Mouse (Mus musculus) neural tube, embryonic 13.5 days (tissue): ENCODE measurements at regions not wholly inside any gene's neighbourhood (a gene's known extent, or its start where the extent isn't known, plus 50 kb on each side); places are given as distances from the start of the nearest gene placed in this dataset.

ENCODE experiments used
- ATAC-seq: fragments of 200-750 bp; cut with Nextera tagmentation; 2 replicates; pipeline ENCODE4 v1.8.0; 2017; ENCODE audit warnings: low read depth, mild to moderate bottlenecking, moderate TSS enrichment, moderate library complexity
- H3K27ac ChIP-seq: fragments of 300-500 bp; sonication (generic); replicated peaks from 2 replicates; pipeline ENCODE4 v1.5.1; 2015; ENCODE audit warnings: moderate library complexity, mild to moderate bottlenecking, inconsistent platforms
- H3K27me3 ChIP-seq: fragments of 300-500 bp; sonication (generic); 2 replicates; pipeline ENCODE4 v1.6.1; 2015; ENCODE audit warnings: mild to moderate bottlenecking, inconsistent platforms
- H3K36me3 ChIP-seq: fragments of 300-500 bp; sonication (generic); 2 replicates; pipeline ENCODE4 v1.6.1; 2015; ENCODE audit warnings: mild to moderate bottlenecking, inconsistent platforms
- H3K4me1 ChIP-seq: fragments of 300-500 bp; sonication (generic); replicated peaks from 2 replicates; pipeline ENCODE4 v1.6.1; 2015; ENCODE audit warnings: inconsistent platforms
- H3K4me2 ChIP-seq: fragments of 300-500 bp; sonication (generic); 2 replicates; pipeline ENCODE4 v1.6.1; 2015; ENCODE audit warnings: inconsistent platforms, mild to moderate bottlenecking, moderate library complexity
- H3K4me3 ChIP-seq: fragments of 300-500 bp; sonication (generic); 2 replicates; pipeline ENCODE4 v1.5.1; 2015; ENCODE audit warnings: mild to moderate bottlenecking, inconsistent platforms
- H3K9ac ChIP-seq: fragments of 300-500 bp; sonication (generic); 2 replicates; pipeline ENCODE4 v1.6.1; 2015; ENCODE audit warnings: moderate library complexity, mild to moderate bottlenecking, inconsistent platforms
- H3K9me3 ChIP-seq: fragments of 300-500 bp; sonication (generic); 2 replicates; pipeline ENCODE4 v1.6.1; 2016; ENCODE audit warnings: inconsistent platforms
- WGBS: fragments of 180-500 bp; shearing (Covaris S2); methylation state at CpG from one replicate; pipeline ENCODE4 v1.1.7; 2015; 5-methylcytosine and 5-hydroxymethylcytosine counted together

GRCm38 (mm10) chr15:62165826-62166500 lies 1243.2 kb upstream of the A1bg start:
- no peaks in the 10 kb centered on the region for H3K9me3 ChIP-seq
- H3K27ac ChIP-seq, result no peak overlapping the region
- H3K27me3 ChIP-seq, result no peaks in the 10 kb centered on the region
- H3K4me1 ChIP-seq, result no peaks in the 10 kb centered on the region
- H3K9ac ChIP-seq, result no peak overlapping the region
- ATAC-seq, result no peak
- 94% methylated on average over 10 of the region's 10 CpGs for WGBS
- no peaks in the 10 kb centered on the region for H3K36me3 ChIP-seq
- no peak overlapping the region for H3K4me2 ChIP-seq
- no peak overlapping the region for H3K4me3 ChIP-seq

- Histone ChIP-seq H3K9ac (no peak overlapping the region), H3K4me2 (no peak overlapping the region), H3K4me1 (no peaks in the 10 kb centered on the region), H3K4me3 (no peak overlapping the region), H3K27me3 (no peaks in the 10 kb centered on the region), H3K36me3 (no peaks in the 10 kb centered on the region), H3K9me3 (no peaks in the 10 kb centered on the region), H3K27ac (no peak overlapping the region)
- WGBS, result 95% methylated on average over 9 of the region's 9 CpGs
- ATAC-seq, result no peak
Measured at GRCm38 (mm10) chr15:62164766-62165410, 1242.1 kb upstream of the A1bg start.

- Histone ChIP-seq H3K36me3 (no peaks in the 10 kb centered on the region), H3K27me3 (no peaks in the 10 kb centered on the region), H3K4me2 (no peak overlapping the region), H3K9me3 (no peaks in the 10 kb centered on the region), H3K4me1 (no peaks in the 10 kb centered on the region), H3K4me3 (no peak overlapping the region), H3K9ac (no peak overlapping the region), H3K27ac (no peak overlapping the region)
- 83% methylated on average over 5 of the region's 5 CpGs for WGBS
- no peak for ATAC-seq
Measured at GRCm38 (mm10) chr15:62163203-62163602, 1240.4 kb upstream of the A1bg start.

GRCm38 (mm10) chr15:62162648-62163194 lies 1239.9 kb upstream of the A1bg start:
- WGBS, result 80% methylated on average over 4 of the region's 4 CpGs
- Histone ChIP-seq H3K36me3 (no peaks in the 10 kb centered on the region), H3K9me3 (no peaks in the 10 kb centered on the region), H3K9ac (no peak overlapping the region), H3K4me2 (no peak overlapping the region), H3K27me3 (no peaks in the 10 kb centered on the region), H3K4me1 (no peaks in the 10 kb centered on the region), H3K27ac (no peak overlapping the region), H3K4me3 (no peak overlapping the region)
- ATAC-seq, result no peak

GRCm38 (mm10) chr15:62161975-62162647 lies 1239.3 kb upstream of the A1bg start:
- no peaks in the 10 kb centered on the region for H3K36me3 ChIP-seq
- no peak overlapping the region for H3K4me2 ChIP-seq
- no peak overlapping the region for H3K27ac ChIP-seq
- ATAC-seq, result no peak
- no peaks in the 10 kb centered on the region for H3K27me3 ChIP-seq
- 79% methylated on average over 8 of the region's 8 CpGs for WGBS
- H3K9me3 ChIP-seq, result no peaks in the 10 kb centered on the region
- no peaks in the 10 kb centered on the region for H3K4me1 ChIP-seq
- H3K4me3 ChIP-seq, result no peak overlapping the region
- H3K9ac ChIP-seq, result no peak overlapping the region

GRCm38 (mm10) chr15:62161061-62161460 lies 1238.2 kb upstream of the A1bg start:
- ATAC-seq, result no peak
- no peak overlapping the region for H3K4me2 ChIP-seq
- H3K4me1 ChIP-seq, result no peaks in the 10 kb centered on the region
- H3K36me3 ChIP-seq, result no peaks in the 10 kb centered on the region
- H3K27me3 ChIP-seq, result no peaks in the 10 kb centered on the region
- 92% methylated on average over 8 of the region's 8 CpGs for WGBS
- H3K4me3 ChIP-seq, result no peak overlapping the region
- H3K9me3 ChIP-seq, result no peaks in the 10 kb centered on the region
- no peak overlapping the region for H3K27ac ChIP-seq
- no peak overlapping the region for H3K9ac ChIP-seq

GRCm38 (mm10) chr15:62158875-62159675 lies 1236.3 kb upstream of the A1bg start:
- H3K4me1 ChIP-seq, result no peaks in the 10 kb centered on the region
- H3K27ac ChIP-seq, result no peak overlapping the region
- no peak overlapping the region for H3K4me2 ChIP-seq
- no peak overlapping the region for H3K9ac ChIP-seq
- no peak for ATAC-seq
- 91% methylated on average over 8 of the region's 8 CpGs for WGBS
- H3K4me3 ChIP-seq, result no peak overlapping the region
- H3K36me3 ChIP-seq, result no peaks in the 10 kb centered on the region
- no peaks in the 10 kb centered on the region for H3K9me3 ChIP-seq
- no peaks in the 10 kb centered on the region for H3K27me3 ChIP-seq

GRCm38 (mm10) chr15:62157200-62158033 lies 1234.6 kb upstream of the A1bg start:
- Histone ChIP-seq H3K36me3 (no peaks in the 10 kb centered on the region), H3K9me3 (no peaks in the 10 kb centered on the region), H3K4me2 (no peak overlapping the region), H3K9ac (no peak overlapping the region), H3K4me1 (0 out of 2 replicates have a peak, but pooled peaks cover 6% of the 10 kb centered on the region), H3K4me3 (no peak overlapping the region), H3K27me3 (no peaks in the 10 kb centered on the region), H3K27ac (no peak overlapping the region)
- no peak for ATAC-seq
- WGBS, result 94% methylated on average over 7 of the region's 7 CpGs

- Histone ChIP-seq H3K4me2 (no peak overlapping the region), H3K4me3 (no peak overlapping the region), H3K9me3 (no peaks in the 10 kb centered on the region), H3K27me3 (no peaks in the 10 kb centered on the region), H3K27ac (no peak overlapping the region), H3K9ac (no peak overlapping the region), H3K36me3 (no peaks in the 10 kb centered on the region), H3K4me1 (0 out of 2 replicates have a peak, but pooled peaks cover 6% of the 10 kb centered on the region)
- WGBS, result 66% methylated on average over 9 of the region's 9 CpGs
- ATAC-seq, result peak; percentile 61; the same call in 1 of the 2 replicates
Measured at GRCm38 (mm10) chr15:62153222-62153621, 1230.4 kb upstream of the A1bg start.

- no peak overlapping the region for H3K4me3 ChIP-seq
- 96% methylated on average over 2 of the region's 2 CpGs for WGBS
Measured at GRCm38 (mm10) chr15:62152133-62152532, 1229.3 kb upstream of the A1bg start.

GRCm38 (mm10) chr15:62151690-62152089 lies 1228.9 kb upstream of the A1bg start:
- ATAC-seq, result no peak
- no peak overlapping the region for H3K4me3 ChIP-seq
- H3K9ac ChIP-seq, result no peak overlapping the region
- H3K27ac ChIP-seq, result no peak overlapping the region
- no peaks in the 10 kb centered on the region for H3K36me3 ChIP-seq
- WGBS, result 90% methylated on average over 3 of the region's 3 CpGs
- H3K4me1 ChIP-seq, result peaks cover 13% of the 10 kb centered on the region
- no peaks in the 10 kb centered on the region for H3K9me3 ChIP-seq
- H3K27me3 ChIP-seq, result no peaks in the 10 kb centered on the region
- H3K4me2 ChIP-seq, result no peak overlapping the region

More at GRCm38 (mm10) chr15:62152133-62152532, 1229.3 kb upstream of the A1bg start:
- H3K9ac ChIP-seq, result no peak overlapping the region
- H3K9me3 ChIP-seq, result no peaks in the 10 kb centered on the region
- H3K27me3 ChIP-seq, result no peaks in the 10 kb centered on the region
- no peaks in the 10 kb centered on the region for H3K36me3 ChIP-seq
- no peak for ATAC-seq
- no peak overlapping the region for H3K4me2 ChIP-seq
- peaks cover 12% of the 10 kb centered on the region for H3K4me1 ChIP-seq
- H3K27ac ChIP-seq, result no peak overlapping the region
